Mouse (Mus musculus): Measurements from ENCODE around the gene Gabbr2.

- TF ChIP-seq TAL1 (IDR thresholded peaks at IDR 0.05; ENCODE audit: low read length) (no peak), GATA1 (IDR thresholded peaks at IDR 0.05; ENCODE audit: low read length) (no peak)
Measured at GRCm38 (mm10) chr4:46630390-46630789, 361.3 kb downstream of the Gabbr2 start.

All from erythroblast, embryonic 14.5 days (primary cell).